ENCODE assay signal across 16 mouse cellular contexts in genomic region chr5:66575148-66575547, GRCm38 (mm10). TPM values are rescaled to one million over a fixed set of nuclear protein-coding genes. Genes with fewer than 3 reads are reported as not detected.
DNase-seq lines count a peak whose midpoint lies in the region; ATAC-seq lines count a peak whose summit lies in the region.
"Had no signal": no experiment of that assay in that cellular context is flagged by ENCODE, and none has a peak within 500 bp of the region (broad histone marks: within the 10 kb centered on the region; RNA-seq: fewer than 3 reads in every experiment).

No protein-coding gene starts in this region.

- DNase-seq in kidney, postnatal 4 days, result peak; percentile 45 to 55
- DNase-seq in kidney, adult 8-10 months, result no peak
- DNase-seq in cerebellum, postnatal 25 days, result peak; percentile 32 to 50
- peak; percentile 55 for DNase-seq in lung, postnatal 10 days
- DNase-seq in adrenal gland, postnatal 10 days, result no peak
- DNase-seq: heart, postnatal 14 days; thymus, adult 2 months had no signal

- no peaks in the 10 kb centered on the region for H3K27me3 ChIP-seq in forebrain, embryonic 13.5 days
- H3K27me3 ChIP-seq in forebrain, embryonic 16.5 days (replicated peaks; ENCODE audit: control insufficient read depth, insufficient read depth, low read length), result no peaks in the 10 kb centered on the region
- no peaks in the 10 kb centered on the region for H3K27me3 ChIP-seq in heart, embryonic 11.5 days (ENCODE audit: control insufficient read depth, insufficient read depth, low read length)
- H3K27me3 ChIP-seq: embryonic facial prominence, embryonic 15.5 days; forebrain, embryonic 15.5 days; limb, embryonic 13.5 days; neural tube, embryonic 12.5 days had no signal

- H3K4me1 ChIP-seq in forebrain, embryonic 13.5 days, result peaks cover 15% of the 10 kb centered on the region
- H3K4me1 ChIP-seq in forebrain, embryonic 16.5 days (replicated peaks; ENCODE audit: control insufficient read depth, insufficient read depth, low read length), result peaks cover 7% of the 10 kb centered on the region
- peaks cover 30% of the 10 kb centered on the region for H3K4me1 ChIP-seq in heart, embryonic 11.5 days (ENCODE audit: control insufficient read depth, insufficient read depth, low read length)

- 86% methylated on average over 13 of the region's 13 CpGs for WGBS in forebrain, embryonic 13.5 days
- 72% methylated on average over 13 of the region's 13 CpGs for WGBS in forebrain, embryonic 16.5 days
- 87% methylated on average over 13 of the region's 13 CpGs for WGBS in heart, embryonic 11.5 days (ENCODE audit: insufficient replicate concordance)

- H3K9ac ChIP-seq in forebrain, embryonic 13.5 days, result no peak overlapping the region
- no peak overlapping the region for H3K9ac ChIP-seq in forebrain, embryonic 16.5 days (replicated peaks; ENCODE audit: low read depth, low read length)
- H3K9ac ChIP-seq in heart, embryonic 11.5 days (ENCODE audit: low read depth, low read length), result no peak overlapping the region
- H3K9ac ChIP-seq: embryonic facial prominence, embryonic 15.5 days; forebrain, embryonic 15.5 days; limb, embryonic 13.5 days; neural tube, embryonic 12.5 days had no signal

- no peaks in the 10 kb centered on the region for H3K9me3 ChIP-seq in forebrain, embryonic 13.5 days (replicated peaks)
- no peaks in the 10 kb centered on the region for H3K9me3 ChIP-seq in forebrain, embryonic 16.5 days (ENCODE audit: control insufficient read depth, low read length)
- no peaks in the 10 kb centered on the region for H3K9me3 ChIP-seq in heart, embryonic 11.5 days (replicated peaks; ENCODE audit: control insufficient read depth, low read length)
- H3K9me3 ChIP-seq: embryonic facial prominence, embryonic 15.5 days; forebrain, embryonic 15.5 days; limb, embryonic 13.5 days; neural tube, embryonic 12.5 days had no signal

- H3K36me3 ChIP-seq in forebrain, embryonic 13.5 days (ENCODE audit: poor library complexity, severe bottlenecking), result no peaks in the 10 kb centered on the region
- H3K36me3 ChIP-seq in forebrain, embryonic 16.5 days (ENCODE audit: control insufficient read depth, insufficient read depth), result no peaks in the 10 kb centered on the region
- H3K36me3 ChIP-seq in heart, embryonic 11.5 days (ENCODE audit: control insufficient read depth, insufficient read depth, low read length), result no peaks in the 10 kb centered on the region
- H3K36me3 ChIP-seq: embryonic facial prominence, embryonic 15.5 days; forebrain, embryonic 15.5 days; limb, embryonic 13.5 days; neural tube, embryonic 12.5 days had no signal

- H3K4me2 ChIP-seq in forebrain, embryonic 13.5 days, result no peak overlapping the region
- no peak overlapping the region for H3K4me2 ChIP-seq in forebrain, embryonic 16.5 days (ENCODE audit: low read length)
- no peak overlapping the region for H3K4me2 ChIP-seq in heart, embryonic 11.5 days
- H3K4me2 ChIP-seq: embryonic facial prominence, embryonic 15.5 days; forebrain, embryonic 15.5 days; limb, embryonic 13.5 days; neural tube, embryonic 12.5 days had no signal

- no peak overlapping the region for H3K4me3 ChIP-seq in forebrain, embryonic 13.5 days
- H3K4me3 ChIP-seq in forebrain, embryonic 16.5 days (replicated peaks; ENCODE audit: low read length), result no peak overlapping the region
- H3K4me3 ChIP-seq in heart, embryonic 11.5 days (ENCODE audit: low read depth, low read length), result no peak overlapping the region
- H3K4me3 ChIP-seq: embryonic facial prominence, embryonic 15.5 days; forebrain, embryonic 15.5 days; left cerebral cortex, adult 2 months; limb, embryonic 13.5 days; neural tube, embryonic 12.5 days had no signal

- no peak for ATAC-seq in forebrain, embryonic 13.5 days
- no peak for ATAC-seq in forebrain, embryonic 16.5 days
- no peak for ATAC-seq in heart, embryonic 11.5 days (replicated peaks; ENCODE audit: insufficient number of reproducible peaks, low FRiP score, low TSS enrichment)
- ATAC-seq: forebrain, embryonic 15.5 days; hindbrain, embryonic 16.5 days had no signal

- H3K27ac ChIP-seq in forebrain, embryonic 13.5 days, result peak overlapping the region; percentile 20; the same call in 1 of the 2 replicates
- H3K27ac ChIP-seq in forebrain, embryonic 16.5 days (ENCODE audit: low read length), result no peak overlapping the region
- H3K27ac ChIP-seq in heart, embryonic 11.5 days (ENCODE audit: low read depth, low read length), result no peak overlapping the region
- H3K27ac ChIP-seq: embryonic facial prominence, embryonic 15.5 days; forebrain, embryonic 15.5 days; left cerebral cortex, adult 2 months; limb, embryonic 13.5 days; neural tube, embryonic 12.5 days had no signal

RNA-seq across cellular contexts. Expression of gene Apbb2, which starts 43.4 kb away (rescaled TPM):
- polyA plus RNA-seq in forebrain, embryonic 13.5 days (2015; fragmentation: Nextera tagmentation; extraction: Ambion mirVana), result 63.0 and 64.3 TPM in 2 replicates
- polyA plus RNA-seq in forebrain, embryonic 16.5 days (2015; fragmentation: Nextera tagmentation; extraction: Ambion mirVana), result 92.2 and 99.1 TPM in 2 replicates
- 25.9 and 28.0 TPM in 2 replicates for polyA plus RNA-seq in heart, embryonic 11.5 days (2014; fragmentation: Nextera tagmentation; extraction: Ambion mirVana)
- 10 to 100 TPM; 47.3 to 60.3 TPM for total RNA-seq in adrenal gland, postnatal 10 days (2021)

Comparison
In these comparisons a context has a peak if more than half of its experiments do, and no peak if none do; other contexts are left out.
1. DNase-seq: peak in kidney, postnatal 4 days (2 of 2), cerebellum, postnatal 25 days (2 of 2) and lung, postnatal 10 days (single experiment); none in kidney, adult 8-10 months (0 of 2) and adrenal gland, postnatal 10 days (single experiment).